Mouse (Mus musculus) spleen, adult 12 weeks (tissue): Measurements from ENCODE around the gene Scn4a.
A peak's percentile ranks its signal among the peaks of the same experiment; 100 is the strongest.
"Not testable (repeated sequence)": the region's sequence is repeated elsewhere in the genome, so short reads cannot be mapped to it uniquely, and the experiment has no call there.

Experiments
- DNase-seq: peaks from one replicate; pipeline ENCODE4 v3.0.0; 2022; ENCODE audit warnings: low spot score

Scn4a gene

GRCm38 (mm10) chr11:106355382-106356128 lies 2.5 kb upstream of the Scn4a start:
- no peak for DNase-seq

GRCm38 (mm10) chr11:106354181-106354580 lies 1.1 kb upstream of the Scn4a start:
- no peak for DNase-seq

- no peak for DNase-seq
Observed at GRCm38 (mm10) chr11:106351941-106352340, 1.1 kb downstream of the Scn4a start.

- DNase-seq: no peak
Observed at GRCm38 (mm10) chr11:106351253-106351652, 1.8 kb downstream of the Scn4a start.

GRCm38 (mm10) chr11:106350853-106351252 lies 2.2 kb downstream of the Scn4a start:
- no peak for DNase-seq

- DNase-seq: no peak
Observed at GRCm38 (mm10) chr11:106349772-106350171, 3.3 kb downstream of the Scn4a start.

GRCm38 (mm10) chr11:106344910-106345309 lies 8.2 kb downstream of the Scn4a start:
- DNase-seq: no peak

- no peak for DNase-seq
Observed at GRCm38 (mm10) chr11:106340990-106341520, 12.0 kb downstream of the Scn4a start.

- not testable (repeated sequence) for DNase-seq
Observed at GRCm38 (mm10) chr11:106339323-106339722, 13.8 kb downstream of the Scn4a start.

GRCm38 (mm10) chr11:106338870-106339269 lies 14.2 kb downstream of the Scn4a start:
- no peak for DNase-seq

GRCm38 (mm10) chr11:106338029-106338428 lies 15.1 kb downstream of the Scn4a start:
- no peak for DNase-seq

GRCm38 (mm10) chr11:106334066-106334465 lies 19.0 kb downstream of the Scn4a start:
- DNase-seq: no peak

- DNase-seq: no peak
Observed at GRCm38 (mm10) chr11:106332458-106332857, 20.6 kb downstream of the Scn4a start.

- peak; percentile 46 for DNase-seq
Observed at GRCm38 (mm10) chr11:106329682-106330081, 23.4 kb downstream of the Scn4a start.

- DNase-seq: no peak
Observed at GRCm38 (mm10) chr11:106329128-106329527, 24.0 kb downstream of the Scn4a start.

- no peak for DNase-seq
Observed at GRCm38 (mm10) chr11:106328521-106328920, 24.6 kb downstream of the Scn4a start.

- DNase-seq: no peak
Observed at GRCm38 (mm10) chr11:106326475-106326874, 26.6 kb downstream of the Scn4a start.

GRCm38 (mm10) chr11:106325566-106326206 lies 27.4 kb downstream of the Scn4a start:
- peak; percentile 58 for DNase-seq

- peak; percentile 54 for DNase-seq
Observed at GRCm38 (mm10) chr11:106324858-106325257, 28.2 kb downstream of the Scn4a start.

- no peak for DNase-seq
Observed at GRCm38 (mm10) chr11:106318406-106319366, 34.4 kb downstream of the Scn4a start.

GRCm38 (mm10) chr11:106317801-106318200 lies 35.3 kb downstream of the Scn4a start:
- no peak for DNase-seq

- no peak for DNase-seq
Observed at GRCm38 (mm10) chr11:106316416-106316815, 36.7 kb downstream of the Scn4a start.
